Mouse (Mus musculus) lung, postnatal 0 days (tissue): ENCODE results near the gene Fuca2.

Experiments used
- CTCF ChIP-seq: IDR thresholded peaks from 2 replicates; pipeline ENCODE4 v1.5.1; 2016; ENCODE audit warnings: antibody characterized with exemption, mild to moderate bottlenecking
- EP300 ChIP-seq: IDR thresholded peaks from 2 replicates; pipeline ENCODE4 v1.6.1; 2016; ENCODE audit warnings: antibody characterized with exemption, mild to moderate bottlenecking, control low read depth

- TF ChIP-seq CTCF (no peak), EP300 (no peak)
These were observed 32.4 kb upstream of the Fuca2 start for GRCm38 (mm10) chr10:13466925-13467324.
